Comparison of ENCODE assay signal across 8 mouse cellular contexts in the genomic region with DNA sequence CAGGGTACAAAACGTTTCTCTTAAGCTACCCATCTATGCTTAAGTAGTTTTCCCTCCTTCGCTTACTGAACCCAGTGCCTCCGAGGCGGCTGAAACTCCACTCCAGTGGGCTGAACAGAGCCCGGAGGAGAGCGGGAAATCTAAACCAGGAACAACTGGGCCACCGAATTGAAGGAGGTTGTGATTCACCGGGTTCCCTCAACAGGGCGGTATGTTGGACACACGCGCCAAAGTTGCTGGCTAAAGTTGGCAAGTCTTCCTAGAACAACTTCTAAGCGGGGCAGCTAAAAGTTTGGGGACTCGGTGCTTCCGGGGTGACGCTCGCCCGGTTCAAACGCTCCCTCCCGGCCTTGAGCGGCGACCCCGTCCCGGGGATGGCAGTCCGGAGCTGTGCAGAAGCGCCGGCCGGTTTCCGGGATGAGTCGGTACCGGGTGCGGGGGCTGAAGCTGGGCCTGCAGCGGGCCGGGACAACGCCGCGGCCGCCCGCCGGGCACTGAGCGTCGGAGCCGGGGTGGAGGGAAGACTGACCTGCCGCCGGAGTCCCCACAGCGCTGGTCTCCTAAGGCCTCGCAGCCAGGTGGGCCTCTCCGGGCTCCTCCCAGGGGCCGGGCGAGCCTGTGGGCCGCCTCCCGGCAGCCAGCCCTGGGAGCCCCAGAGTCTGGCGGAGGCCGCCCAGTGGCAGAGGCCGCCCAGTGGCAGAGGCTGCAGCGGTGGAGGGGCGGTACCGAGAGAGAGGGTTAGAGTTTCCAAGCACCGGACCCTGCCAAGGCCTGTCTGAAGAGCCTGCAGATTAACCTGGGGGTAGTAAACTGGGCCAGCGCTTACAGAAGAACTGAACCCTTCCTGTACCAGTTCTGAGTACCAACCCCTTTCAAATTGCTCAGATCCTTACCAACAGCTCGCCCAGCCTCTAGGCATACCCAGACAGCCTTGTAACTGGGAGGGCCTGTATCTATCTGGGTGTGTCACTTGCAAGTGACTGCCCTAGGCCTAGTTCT. TPM values are rescaled to one million over a fixed set of nuclear protein-coding genes. Genes with fewer than 3 reads are reported as not detected.
DNase-seq lines count a peak whose midpoint lies in the region; ATAC-seq and TF ChIP-seq lines count a peak whose summit lies in the region.

Gene Gm6899 (plus strand): TSS at position 181 of the 999 bp plus-strand sequence.
Gene Vrk2 (minus strand): TSS at position 939 of the 999 bp plus-strand sequence.

- ATAC-seq in embryonic facial prominence, embryonic 14.5 days (ENCODE audit: low read depth), result peak; percentile 99
- peak; percentile 100 for ATAC-seq in heart, embryonic 11.5 days (replicated peaks; ENCODE audit: insufficient number of reproducible peaks, low FRiP score, low TSS enrichment)
- ATAC-seq in kidney, embryonic 15.5 days (replicated peaks; ENCODE audit: low FRiP score), result peak; percentile 100
- ATAC-seq in liver, postnatal 0 days, result peak; percentile 100
- ATAC-seq in neural tube, embryonic 13.5 days (ENCODE audit: low read depth), result peak; percentile 97

- peak; percentile 86 for DNase-seq in CD4-positive helper T cell, adult 2 months (ENCODE audit: low read depth, low spot score)
- peak; percentile 90 to 93 for DNase-seq in adrenal gland, postnatal 36 days
- DNase-seq in embryonic facial prominence, embryonic 14.5 days (ENCODE audit: low spot score), result peak; percentile 92
- peak; percentile 93 for DNase-seq in liver, postnatal 0 days
- peak; percentile 83 for DNase-seq in testis, postnatal 10 days (ENCODE audit: low spot score)

- H3K4me3 ChIP-seq in embryonic facial prominence, embryonic 14.5 days (ENCODE audit: low read depth, low read length), result peak within 1 kb of the TSS; percentile 75
- H3K4me3 ChIP-seq in heart, embryonic 11.5 days (ENCODE audit: low read depth, low read length), result peak within 1 kb of the TSS; percentile 84
- H3K4me3 ChIP-seq in kidney, embryonic 15.5 days (replicated peaks), result peak within 1 kb of the TSS; percentile 57
- H3K4me3 ChIP-seq in liver, postnatal 0 days (ENCODE audit: low read depth, low read length), result peak within 1 kb of the TSS; percentile 98
- H3K4me3 ChIP-seq in neural tube, embryonic 13.5 days, result peak within 1 kb of the TSS; percentile 62

- H3K27ac ChIP-seq in embryonic facial prominence, embryonic 14.5 days (replicated peaks; ENCODE audit: low read depth, low read length), result peak within 1 kb of the TSS; percentile 87
- peak within 1 kb of the TSS; percentile 62 for H3K27ac ChIP-seq in heart, embryonic 11.5 days (ENCODE audit: low read depth, low read length)
- peak within 1 kb of the TSS; percentile 70 for H3K27ac ChIP-seq in kidney, embryonic 15.5 days
- peak within 1 kb of the TSS; percentile 88 for H3K27ac ChIP-seq in liver, postnatal 0 days (ENCODE audit: low read depth)
- 0 out of 2 replicates have a peak within 1 kb of the TSS, but pooled peaks have one; percentile 33 for H3K27ac ChIP-seq in neural tube, embryonic 13.5 days (replicated peaks)

- H3K36me3 ChIP-seq in embryonic facial prominence, embryonic 14.5 days (ENCODE audit: control insufficient read depth, insufficient read depth, low read length), result peaks cover 9% of the 10 kb centered on the region; the same call in 1 of the 2 replicates
- no peaks in the 10 kb centered on the region for H3K36me3 ChIP-seq in heart, embryonic 11.5 days (ENCODE audit: control insufficient read depth, insufficient read depth, low read length)
- H3K36me3 ChIP-seq in kidney, embryonic 15.5 days, result 0 out of 2 replicates have a peak, but pooled peaks cover 7% of the 10 kb centered on the region
- H3K36me3 ChIP-seq in liver, postnatal 0 days (replicated peaks; ENCODE audit: insufficient read depth, low read length), result 0 out of 2 replicates have a peak, but pooled peaks cover 9% of the 10 kb centered on the region
- H3K36me3 ChIP-seq in neural tube, embryonic 13.5 days, result no peaks in the 10 kb centered on the region

- H3K4me2 ChIP-seq in embryonic facial prominence, embryonic 14.5 days (ENCODE audit: low read depth, low read length), result peak within 1 kb of the TSS; percentile 66
- H3K4me2 ChIP-seq in heart, embryonic 11.5 days, result peak within 1 kb of the TSS; percentile 74
- peak within 1 kb of the TSS; percentile 63 for H3K4me2 ChIP-seq in kidney, embryonic 15.5 days
- peak within 1 kb of the TSS; percentile 83 for H3K4me2 ChIP-seq in liver, postnatal 0 days (ENCODE audit: low read depth, low read length)
- H3K4me2 ChIP-seq in neural tube, embryonic 13.5 days, result peak within 1 kb of the TSS; percentile 94

- peak within 1 kb of the TSS; percentile 84 for H3K9ac ChIP-seq in embryonic facial prominence, embryonic 14.5 days (ENCODE audit: low read depth, low read length)
- H3K9ac ChIP-seq in heart, embryonic 11.5 days (ENCODE audit: low read depth, low read length), result peak within 1 kb of the TSS; percentile 92
- H3K9ac ChIP-seq in kidney, embryonic 15.5 days, result peak within 1 kb of the TSS; percentile 55
- peak within 1 kb of the TSS; percentile 95 for H3K9ac ChIP-seq in liver, postnatal 0 days (replicated peaks)
- H3K9ac ChIP-seq in neural tube, embryonic 13.5 days, result peak within 1 kb of the TSS; percentile 75

- H3K4me1 ChIP-seq in embryonic facial prominence, embryonic 14.5 days (ENCODE audit: control insufficient read depth, insufficient read depth, low read length), result peaks cover 6% of the 10 kb centered on the region; the same call in 1 of the 2 replicates
- H3K4me1 ChIP-seq in heart, embryonic 11.5 days (ENCODE audit: control insufficient read depth, insufficient read depth, low read length), result peaks cover 3% of the 10 kb centered on the region; the same call in 1 of the 2 replicates
- peaks cover 10% of the 10 kb centered on the region; the same call in 1 of the 2 replicates for H3K4me1 ChIP-seq in kidney, embryonic 15.5 days
- H3K4me1 ChIP-seq in liver, postnatal 0 days (ENCODE audit: insufficient read depth), result peaks cover 7% of the 10 kb centered on the region
- H3K4me1 ChIP-seq in neural tube, embryonic 13.5 days (replicated peaks), result peaks cover 9% of the 10 kb centered on the region; the same call in 1 of the 2 replicates

- 1% methylated on average over 40 of the region's 60 CpGs for WGBS in embryonic facial prominence, embryonic 14.5 days
- WGBS in heart, embryonic 11.5 days (ENCODE audit: insufficient replicate concordance), result under 1% methylated on average over 60 of the region's 60 CpGs
- under 1% methylated on average over 60 of the region's 60 CpGs for WGBS in kidney, embryonic 15.5 days
- WGBS in liver, postnatal 0 days (ENCODE audit: insufficient replicate concordance), result under 1% methylated on average over 60 of the region's 60 CpGs
- WGBS in neural tube, embryonic 13.5 days, result under 1% methylated on average over 60 of the region's 60 CpGs

- no peaks in the 10 kb centered on the region for H3K27me3 ChIP-seq in embryonic facial prominence, embryonic 14.5 days (replicated peaks; ENCODE audit: control insufficient read depth, insufficient read depth, low read length)
- no peaks in the 10 kb centered on the region for H3K27me3 ChIP-seq in heart, embryonic 11.5 days (ENCODE audit: control insufficient read depth, insufficient read depth, low read length)
- no peaks in the 10 kb centered on the region for H3K27me3 ChIP-seq in kidney, embryonic 15.5 days
- no peaks in the 10 kb centered on the region for H3K27me3 ChIP-seq in liver, postnatal 0 days (ENCODE audit: insufficient read depth, low read length)
- 0 out of 2 replicates have a peak, but pooled peaks cover 5% of the 10 kb centered on the region for H3K27me3 ChIP-seq in neural tube, embryonic 13.5 days

- no peaks in the 10 kb centered on the region for H3K9me3 ChIP-seq in embryonic facial prominence, embryonic 14.5 days (ENCODE audit: control insufficient read depth, low read length)
- H3K9me3 ChIP-seq in heart, embryonic 11.5 days (replicated peaks; ENCODE audit: control insufficient read depth, low read length), result no peaks in the 10 kb centered on the region
- no peaks in the 10 kb centered on the region for H3K9me3 ChIP-seq in kidney, embryonic 15.5 days (replicated peaks)
- H3K9me3 ChIP-seq in liver, postnatal 0 days (ENCODE audit: low read length), result no peaks in the 10 kb centered on the region
- no peaks in the 10 kb centered on the region for H3K9me3 ChIP-seq in neural tube, embryonic 13.5 days

- peak; percentile 59 for TF ChIP-seq CTCF in liver, postnatal 0 days (IDR thresholded peaks at IDR 0.05; ENCODE audit: low read depth)

- TF ChIP-seq EP300 in liver, postnatal 0 days (IDR thresholded peaks at IDR 0.05; ENCODE audit: low read depth), result no peak

RNA-seq across cellular contexts. Expression of gene Gm6899, which starts in this region (rescaled TPM):
- not detected for total RNA-seq in adrenal gland, postnatal 36 days (2021)
- not detected in 2 replicates for polyA plus RNA-seq in embryonic facial prominence, embryonic 14.5 days (2014; fragmentation: Nextera tagmentation; extraction: Ambion mirVana)
- polyA plus RNA-seq in heart, embryonic 11.5 days (2014; fragmentation: Nextera tagmentation; extraction: Ambion mirVana), result 0.39 TPM in 1 of 2 replicates, not detected in the other
- polyA plus RNA-seq in kidney, embryonic 15.5 days (2015; fragmentation: Nextera tagmentation; extraction: Ambion mirVana), result not detected in 2 replicates
- not detected in 2 replicates for polyA plus RNA-seq in liver, postnatal 0 days (2015; fragmentation: Nextera tagmentation; extraction: Ambion mirVana)
- polyA plus RNA-seq in neural tube, embryonic 13.5 days (2015; fragmentation: Nextera tagmentation; extraction: Ambion mirVana), result not detected in 2 replicates

RNA-seq across cellular contexts. Expression of gene Vrk2, which starts in this region (rescaled TPM):
- total RNA-seq in adrenal gland, postnatal 36 days (2021), result 10 to 100 TPM in 1 of 2 experiments, 1 to 10 TPM in 1; 5.5 to 11.9 TPM
- 18.9 and 22.4 TPM in 2 replicates for polyA plus RNA-seq in embryonic facial prominence, embryonic 14.5 days (2014; fragmentation: Nextera tagmentation; extraction: Ambion mirVana)
- polyA plus RNA-seq in heart, embryonic 11.5 days (2014; fragmentation: Nextera tagmentation; extraction: Ambion mirVana), result 19.2 and 20.5 TPM in 2 replicates
- polyA plus RNA-seq in kidney, embryonic 15.5 days (2015; fragmentation: Nextera tagmentation; extraction: Ambion mirVana), result 18.3 and 19.4 TPM in 2 replicates
- polyA plus RNA-seq in liver, postnatal 0 days (2015; fragmentation: Nextera tagmentation; extraction: Ambion mirVana), result 13.1 and 13.6 TPM in 2 replicates
- polyA plus RNA-seq in neural tube, embryonic 13.5 days (2015; fragmentation: Nextera tagmentation; extraction: Ambion mirVana), result 4.2 and 6.5 TPM in 2 replicates

Comparison
In these comparisons a context has a peak if more than half of its experiments do, and no peak if none do; other contexts are left out.
1. Peak in every context shown above with its lines: DNase-seq, ATAC-seq, H3K4me3 ChIP-seq and H3K27ac ChIP-seq.
2. H3K27ac ChIP-seq: peak in every context shown above with its lines; median percentile 88 in liver, postnatal 0 days; 87 in embryonic facial prominence, embryonic 14.5 days; 70 in kidney, embryonic 15.5 days; 62 in heart, embryonic 11.5 days; 33 in neural tube, embryonic 13.5 days.